Mouse (Mus musculus) T-helper 2 cell (primary cell): ENCODE data around the gene Pth2.
"Not testable (repeated sequence)": the region's sequence is repeated elsewhere in the genome, so short reads cannot be mapped to it uniquely, and the experiment has no call there.

Experiments
- in situ Hi-C: fragments of 300-600 bp; cut with MboI, MseI; formaldehyde crosslinking; loops from one replicate; pipeline ENCODE4 v1.15.1; 2025; ENCODE audit warnings: high pct_unique_total_duplicates

Gene Pth2

DNA sequence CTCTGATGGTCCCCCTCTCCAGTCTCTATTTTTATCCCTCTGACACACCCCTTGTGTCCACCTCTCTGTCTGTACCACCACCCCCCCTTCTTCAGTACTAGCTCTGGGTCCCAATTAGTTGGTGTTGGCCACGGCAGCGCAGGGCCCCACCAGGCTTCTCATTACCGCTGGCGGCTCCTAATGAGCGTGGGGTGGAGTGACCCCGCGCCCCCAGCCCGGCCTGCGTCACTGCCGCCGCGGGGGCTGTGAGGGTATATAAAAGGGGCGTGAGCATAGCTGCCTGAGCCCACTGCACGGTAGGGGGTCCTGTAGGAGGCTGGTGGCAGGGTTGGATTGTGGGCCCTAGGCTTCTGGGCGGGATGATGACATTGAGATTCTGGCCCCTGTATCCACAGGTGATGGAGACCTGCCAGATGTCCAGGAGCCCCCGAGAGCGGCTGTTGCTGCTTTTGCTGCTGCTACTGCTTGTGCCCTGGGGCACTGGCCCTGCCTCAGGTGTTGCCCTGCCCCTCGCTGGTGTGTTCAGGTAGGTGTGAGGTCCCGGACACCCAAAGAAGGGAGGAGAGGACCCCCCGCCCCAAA is at the start of gene Pth2:
Gene Pth2, plus strand, starts transcription at position 100 of the 582 bp plus-strand sequence.
- in situ Hi-C loops: no loop called here

DNA sequence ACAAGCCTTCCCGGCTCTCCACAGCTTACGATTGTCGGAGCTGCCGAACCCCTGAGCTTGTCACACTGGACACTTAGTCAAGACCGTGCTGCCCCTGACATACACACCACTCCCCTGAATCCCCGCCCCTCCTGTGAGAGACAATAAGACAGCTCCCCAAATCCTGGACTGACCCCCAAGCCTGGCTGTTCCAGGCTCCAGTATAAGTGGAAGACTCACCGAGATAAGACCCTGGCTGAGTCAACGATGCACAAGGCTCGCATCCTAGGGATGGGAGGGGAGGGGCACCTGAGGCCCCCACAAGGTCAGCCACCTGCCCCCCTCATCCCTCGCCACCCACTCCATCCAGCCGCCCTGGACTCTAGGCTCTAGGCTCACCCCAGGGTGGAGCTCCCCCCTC is 48.9 kb upstream of the Pth2 start:
- in situ Hi-C loops: no loop called here

DNA sequence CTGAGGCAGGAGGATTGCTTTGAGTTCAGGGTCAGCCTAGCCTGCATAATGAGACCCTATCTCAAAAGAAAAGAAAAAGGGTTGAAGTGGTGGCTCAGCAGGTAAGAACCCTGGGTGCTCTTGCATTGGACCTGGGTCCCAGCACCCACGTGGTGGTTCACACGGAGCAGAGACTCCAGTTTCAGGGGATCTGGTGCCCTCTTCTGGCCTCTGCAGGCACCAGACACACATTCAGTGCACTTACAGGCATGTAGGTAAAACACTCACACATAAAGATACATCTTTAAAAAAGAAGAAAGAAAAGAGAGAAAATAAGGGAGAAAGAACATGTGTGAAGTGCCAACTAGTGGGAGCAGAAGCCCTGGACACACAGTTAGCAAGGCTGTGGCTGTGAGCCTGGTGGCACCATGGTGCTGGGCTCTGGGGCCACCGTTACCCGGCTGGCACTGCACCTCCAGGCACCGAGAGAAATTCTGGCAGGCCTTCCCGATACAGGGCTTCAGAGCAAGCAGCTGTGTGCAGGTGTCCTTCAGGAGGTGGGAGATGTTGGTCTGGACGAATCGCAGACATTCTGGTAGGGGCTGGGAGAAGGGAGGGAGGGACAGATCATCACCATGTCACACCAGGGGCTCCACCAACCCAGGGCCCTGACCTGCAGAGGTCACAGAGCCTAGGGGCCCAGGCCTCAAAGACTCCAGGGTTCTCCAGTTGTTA is 47.2 kb upstream of the Pth2 start:
- in situ Hi-C loops: no loop called here

DNA sequence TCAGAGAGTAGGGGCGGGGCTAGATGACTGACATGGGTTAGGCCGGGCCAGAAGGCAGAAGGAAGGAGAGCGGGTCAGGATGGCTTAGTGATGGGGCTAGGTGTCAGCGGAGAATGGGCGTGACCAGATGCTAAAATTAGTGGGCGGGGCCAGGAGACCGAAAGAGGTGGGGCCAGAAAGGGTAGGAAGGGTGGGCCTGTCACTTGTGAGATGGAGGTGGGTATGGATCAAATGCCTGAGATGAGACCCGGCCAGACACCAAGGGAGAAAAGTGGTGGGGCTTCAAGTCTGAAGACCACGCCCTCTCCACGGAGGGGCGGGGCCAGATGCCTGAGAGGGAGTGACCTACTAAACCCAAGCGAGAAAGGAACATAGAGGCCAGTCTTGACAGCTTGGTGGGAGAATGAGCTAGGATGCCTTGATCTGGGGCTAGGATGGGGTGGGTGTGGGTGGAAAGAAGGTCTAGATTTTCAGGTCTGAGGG is 46.2 kb upstream of the Pth2 start:
- in situ Hi-C loops: no loop called here

DNA sequence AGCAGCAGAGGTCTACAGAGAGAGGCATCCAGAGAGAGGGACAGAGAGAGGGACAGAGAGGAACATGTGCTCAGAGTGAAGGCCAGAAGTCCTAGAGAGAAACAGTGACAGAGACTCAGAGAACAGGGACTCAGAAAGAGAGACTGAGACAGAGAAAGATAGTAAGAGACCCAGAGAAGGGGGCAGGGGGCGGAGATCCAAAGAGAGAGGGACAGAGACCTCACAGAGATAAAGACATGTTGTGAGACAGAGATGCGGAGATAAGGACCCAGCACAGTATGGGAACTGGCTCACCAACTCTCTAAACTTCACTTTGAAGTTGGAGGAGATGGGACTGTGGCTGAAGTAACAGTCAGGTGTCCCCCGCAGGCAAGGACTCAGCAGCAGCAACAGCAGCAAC is 45.4 kb upstream of the Pth2 start:
- in situ Hi-C loops: no loop called here

DNA sequence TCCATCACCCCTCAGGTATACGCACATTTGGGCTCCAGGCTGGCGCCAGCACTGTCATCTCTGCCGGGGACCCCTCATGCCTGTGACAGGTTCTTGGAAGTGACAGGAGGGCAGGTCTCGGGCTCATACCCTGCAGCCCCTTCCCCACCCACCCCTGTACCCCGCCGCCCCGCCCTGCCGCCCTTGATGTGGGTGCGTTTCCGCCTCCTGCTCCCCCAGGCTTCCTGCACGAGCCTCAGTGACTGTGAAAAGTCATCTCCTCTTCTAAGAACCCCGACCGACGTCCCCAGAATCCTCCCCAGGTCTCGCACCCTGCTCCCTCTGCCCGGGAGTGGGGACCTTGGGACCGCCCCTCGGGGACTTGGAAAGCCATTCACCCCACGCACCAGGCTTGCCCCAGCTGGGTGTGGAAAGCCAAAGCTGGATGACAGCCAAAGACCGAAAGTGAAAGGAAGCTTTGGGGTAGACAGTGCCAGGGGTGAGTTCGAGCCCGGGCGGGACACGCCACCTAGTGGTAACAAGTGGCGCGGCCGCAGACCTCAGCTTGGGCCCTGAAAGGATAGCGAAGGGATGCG is 44.7 kb upstream of the Pth2 start, which contains the start of the genes Gm45713 and Flt3l:
Gene Gm45713, minus strand, starts transcription at position 239 of the 575 bp plus-strand sequence.
Gene Flt3l, minus strand, starts transcription at position 440 of the 575 bp plus-strand sequence.
- in situ Hi-C loops: no loop called here

DNA sequence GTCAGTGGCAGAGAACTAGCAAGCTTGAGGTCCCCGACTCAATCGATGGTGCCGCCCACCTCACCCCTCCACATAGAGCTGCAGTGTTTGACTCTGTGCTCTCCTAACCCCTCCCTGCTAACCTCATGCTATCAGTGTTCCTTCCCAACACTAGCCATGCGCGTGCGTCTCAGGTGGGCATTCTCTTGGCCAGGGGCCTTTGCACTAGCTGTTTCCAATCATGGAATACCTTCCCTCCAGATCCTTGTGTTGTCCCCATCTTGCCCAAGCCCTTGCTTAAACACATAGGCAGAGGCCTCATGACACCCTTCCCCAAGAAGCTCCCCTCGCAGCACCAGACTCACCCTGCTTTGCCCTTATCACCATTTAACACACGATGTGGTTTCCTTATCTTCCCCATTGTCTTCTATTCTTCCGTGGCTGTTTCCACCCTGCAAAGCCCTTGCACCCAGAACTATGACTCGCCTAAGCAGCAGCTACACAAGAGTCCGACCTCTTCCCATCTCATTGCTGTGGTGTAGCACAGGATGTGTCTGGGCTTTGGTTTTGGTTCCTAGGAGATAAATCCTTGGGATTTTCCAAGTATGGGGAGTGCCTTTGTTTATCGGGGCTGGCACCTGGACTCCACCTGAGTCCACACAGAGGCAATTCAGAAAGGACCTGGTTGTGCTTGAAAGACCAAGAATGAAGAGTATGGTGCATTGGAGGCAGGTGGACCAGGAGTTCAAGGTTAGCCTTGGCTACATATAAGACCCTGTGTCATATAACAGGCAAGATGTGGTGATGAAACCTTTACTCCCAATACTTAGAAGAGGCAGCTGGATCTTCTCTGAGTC is 43.4 kb upstream of the Pth2 start:
- in situ Hi-C loops: no loop called here

DNA sequence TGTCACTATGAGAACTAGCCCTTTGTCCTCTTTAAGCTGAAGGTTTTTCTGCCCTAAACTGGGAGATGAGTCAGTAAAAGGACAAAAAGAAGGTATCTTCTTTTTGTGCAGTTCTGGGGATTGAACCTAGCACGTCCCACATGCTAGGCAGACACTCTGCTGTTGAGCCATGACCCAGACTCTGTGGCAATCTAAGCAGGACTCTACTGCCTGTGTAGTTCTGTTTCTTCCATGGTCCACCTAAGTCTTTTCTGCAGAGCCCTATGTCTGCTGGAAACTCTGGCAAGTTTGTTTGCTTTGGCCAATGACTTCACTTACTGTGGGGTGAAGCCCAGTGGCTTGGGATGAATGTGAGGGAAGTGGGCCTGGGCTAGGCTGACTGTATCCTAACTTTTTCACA is 42.4 kb upstream of the Pth2 start:
- in situ Hi-C loops: no loop called here

DNA sequence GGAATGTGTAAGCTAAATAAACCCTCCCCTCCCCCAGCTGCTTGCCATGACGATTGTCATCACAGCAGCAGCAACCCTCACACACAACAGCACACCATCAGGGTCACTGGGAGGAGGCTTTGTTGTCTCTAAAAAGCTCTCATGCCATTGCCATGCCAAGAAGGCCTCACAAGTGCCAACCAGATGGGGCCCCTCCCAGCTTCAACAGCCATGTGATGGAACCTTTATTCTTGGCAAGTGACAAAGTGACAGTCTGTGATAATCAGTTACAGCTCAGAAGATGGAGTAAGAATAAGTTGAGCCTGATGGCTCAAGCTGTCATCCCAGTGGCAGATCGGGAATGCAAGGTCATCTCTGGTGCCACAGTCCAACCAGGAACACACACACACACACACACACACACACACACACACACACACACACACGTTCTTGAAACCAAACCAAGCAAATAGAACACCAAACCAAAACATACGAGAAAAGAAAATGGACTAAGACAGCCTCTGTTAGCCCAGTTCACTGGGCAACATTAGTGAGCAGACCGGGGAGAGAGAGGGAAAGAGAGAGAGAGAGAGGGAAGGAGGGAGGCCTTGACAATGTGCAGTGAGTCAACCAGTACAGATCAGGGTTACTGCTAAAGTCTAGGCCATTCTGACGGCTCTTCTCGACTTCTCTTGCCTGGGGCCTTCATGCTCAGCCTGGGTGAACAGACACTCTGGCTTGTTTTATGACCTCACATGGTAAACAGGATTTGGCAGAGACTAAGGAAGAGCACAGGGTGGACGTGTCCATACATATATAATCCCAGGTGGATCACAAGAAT is 40.7 kb upstream of the Pth2 start:
- in situ Hi-C loops: no loop called here

DNA sequence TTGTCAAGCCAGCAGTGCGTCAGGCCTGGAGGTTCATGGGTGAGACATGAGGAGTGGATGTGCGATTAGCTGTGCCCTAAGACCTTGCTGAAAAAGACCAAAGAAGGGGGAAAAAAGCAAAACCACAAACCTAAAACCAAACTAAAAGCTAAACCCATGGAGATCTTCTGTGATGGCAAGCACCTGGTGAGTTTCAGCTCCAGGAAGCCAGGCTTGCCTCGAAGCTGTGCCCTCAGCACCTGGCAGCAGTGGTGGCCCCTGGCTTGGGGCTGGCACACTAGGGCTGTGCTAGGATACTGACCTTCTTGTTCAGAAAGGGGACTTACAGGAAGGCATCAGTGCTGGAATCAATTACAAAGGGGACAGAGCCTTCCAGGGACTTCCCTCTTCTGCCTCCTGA is 39.5 kb upstream of the Pth2 start:
- in situ Hi-C loops: no loop called here

DNA sequence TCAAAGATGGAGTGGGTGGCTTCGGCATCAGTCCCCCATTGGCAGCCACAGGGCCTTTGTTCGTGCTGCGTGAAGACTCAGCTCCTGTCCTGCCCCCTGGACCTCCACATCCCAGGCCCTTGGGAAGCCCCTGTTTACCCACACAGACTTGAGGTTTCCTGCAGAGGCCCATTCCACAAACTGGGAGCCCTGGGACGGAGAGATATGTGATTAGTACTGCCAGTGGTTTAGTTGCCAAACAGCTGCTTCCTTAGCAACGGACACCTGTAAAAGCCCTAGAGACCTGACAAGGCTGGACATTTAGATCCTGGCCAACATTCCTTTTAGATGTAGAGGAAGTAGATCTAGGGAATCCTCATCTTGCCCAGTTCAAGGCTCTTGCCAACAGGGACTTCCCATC is 38.9 kb upstream of the Pth2 start:
- in situ Hi-C loops: no loop called here

DNA sequence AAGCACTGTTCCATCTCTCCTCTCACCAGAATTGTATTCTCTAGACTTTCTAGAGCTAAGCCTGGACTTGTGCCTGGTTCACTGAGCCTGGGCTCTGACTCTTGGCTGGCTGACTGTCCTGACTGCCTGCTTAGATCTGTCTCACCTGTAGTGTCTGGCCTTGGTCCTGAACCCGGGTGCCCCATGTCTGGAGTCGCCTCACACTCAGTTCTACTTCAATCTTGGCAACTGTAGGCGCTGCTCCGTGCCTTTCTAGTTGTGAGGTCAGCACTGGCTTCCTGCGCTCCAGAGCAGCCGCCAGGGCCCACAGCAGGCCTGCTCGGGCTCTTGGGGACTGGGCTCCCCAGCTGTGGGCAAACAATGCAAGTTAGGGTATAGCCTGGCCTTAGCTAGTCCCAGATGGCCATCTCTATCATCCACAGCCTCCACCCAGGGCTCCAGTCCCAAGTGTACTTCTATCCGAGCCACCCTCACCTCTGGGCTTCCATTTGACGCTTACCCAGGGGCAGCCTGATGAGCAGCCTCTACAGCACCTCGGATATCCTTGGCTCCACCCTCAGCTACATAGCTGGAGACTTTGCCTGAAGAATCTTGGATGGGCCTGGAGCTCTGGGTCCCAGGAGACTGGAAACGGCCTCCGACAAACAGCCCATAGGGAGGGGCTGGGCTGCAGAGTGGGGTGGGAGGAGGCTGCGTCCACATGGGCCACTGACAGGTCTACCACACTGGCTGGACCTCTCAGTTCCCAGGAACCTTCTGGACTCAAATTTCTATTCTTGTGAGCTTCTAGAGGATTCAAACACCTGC is 36.2 kb upstream of the Pth2 start:
- in situ Hi-C loops: no loop called here

DNA sequence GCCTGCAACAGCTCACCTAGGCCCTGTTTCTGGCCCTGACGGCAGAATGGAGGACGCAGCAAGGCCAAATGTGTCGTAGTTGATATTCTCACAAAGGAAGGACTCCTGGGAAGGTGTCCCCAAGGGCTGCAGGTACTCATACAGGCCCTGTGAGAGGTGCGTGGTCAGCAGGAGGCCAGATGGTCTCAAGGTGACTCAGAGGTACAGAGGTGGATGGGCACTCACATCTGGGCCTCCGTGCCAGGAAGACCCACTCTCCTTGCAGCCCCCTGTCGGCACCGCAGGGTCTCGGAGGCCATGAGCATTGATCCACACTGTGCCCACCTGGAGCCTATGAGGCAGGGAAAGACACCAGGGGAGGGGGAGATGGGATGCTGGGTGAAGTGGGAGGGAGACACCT is 35.3 kb upstream of the Pth2 start:
- in situ Hi-C loops: no loop called here

DNA sequence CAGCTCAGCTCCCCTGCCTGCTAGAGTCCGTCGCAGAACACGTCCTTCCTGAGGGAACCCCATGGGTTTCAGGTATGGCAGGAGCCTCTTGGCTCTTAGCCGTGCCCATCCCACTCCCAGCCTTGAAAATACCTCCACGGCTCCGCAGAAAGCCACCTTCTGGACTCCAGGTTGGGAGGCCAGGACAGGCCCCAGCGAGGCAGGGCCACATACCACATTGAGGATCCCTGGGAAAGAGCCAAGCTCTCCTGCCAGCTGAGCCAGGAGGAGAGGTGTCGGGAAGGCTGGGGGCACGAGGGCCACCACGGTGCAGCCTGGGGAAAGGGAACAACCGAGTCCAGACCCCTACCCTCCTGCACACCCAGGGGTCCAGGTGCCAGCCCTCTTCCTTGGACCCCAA is 33.5 kb upstream of the Pth2 start:
- in situ Hi-C loops: no loop called here

DNA sequence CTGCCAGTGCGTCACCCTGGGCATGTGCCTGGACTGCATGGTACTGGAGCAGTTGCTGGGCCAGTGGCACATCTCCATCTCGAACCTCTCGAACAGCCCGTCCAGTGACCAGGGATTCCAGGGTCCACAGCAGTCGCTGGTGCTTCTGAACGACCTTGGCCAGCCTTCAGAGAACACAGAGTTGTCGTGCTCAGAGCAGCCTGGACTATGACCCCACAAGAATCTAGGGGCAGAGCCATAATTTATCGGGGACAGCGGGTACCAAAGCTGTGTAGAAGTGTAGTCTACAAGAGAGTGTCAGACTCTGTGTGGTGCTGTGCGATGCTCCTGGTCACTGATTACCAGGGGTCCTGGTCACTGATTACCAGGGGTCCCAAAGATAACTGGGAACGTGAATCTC is 32.9 kb upstream of the Pth2 start:
- in situ Hi-C loops: no loop called here

DNA sequence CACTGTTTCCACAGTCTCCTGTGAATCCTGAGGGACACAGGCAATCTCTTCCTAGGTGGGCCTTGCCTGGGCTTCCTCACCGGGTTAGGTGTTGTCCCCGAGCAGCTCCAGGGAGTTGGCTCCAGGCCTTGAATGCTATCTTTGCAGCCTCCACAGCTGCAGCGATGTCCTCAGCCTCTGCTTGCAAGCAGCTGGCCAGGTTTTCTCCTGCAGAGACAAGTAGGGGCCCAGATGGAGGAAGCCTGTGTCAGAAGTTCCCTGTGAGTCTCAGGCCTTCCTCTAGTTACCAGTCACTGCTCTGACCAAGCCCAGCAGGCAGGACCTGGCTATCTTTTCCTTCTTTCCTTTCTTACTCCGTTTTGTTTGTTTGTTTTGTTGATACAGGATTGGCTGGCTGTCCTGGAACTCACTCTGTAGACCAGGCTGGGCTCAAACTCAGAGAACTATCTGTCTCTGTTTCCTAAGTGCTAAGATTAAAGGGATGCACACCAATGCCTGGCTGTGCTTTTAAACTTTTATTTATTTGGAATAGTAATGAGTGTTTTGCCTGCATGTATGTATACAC is 32.2 kb upstream of the Pth2 start:
- in situ Hi-C loops: no loop called here

DNA sequence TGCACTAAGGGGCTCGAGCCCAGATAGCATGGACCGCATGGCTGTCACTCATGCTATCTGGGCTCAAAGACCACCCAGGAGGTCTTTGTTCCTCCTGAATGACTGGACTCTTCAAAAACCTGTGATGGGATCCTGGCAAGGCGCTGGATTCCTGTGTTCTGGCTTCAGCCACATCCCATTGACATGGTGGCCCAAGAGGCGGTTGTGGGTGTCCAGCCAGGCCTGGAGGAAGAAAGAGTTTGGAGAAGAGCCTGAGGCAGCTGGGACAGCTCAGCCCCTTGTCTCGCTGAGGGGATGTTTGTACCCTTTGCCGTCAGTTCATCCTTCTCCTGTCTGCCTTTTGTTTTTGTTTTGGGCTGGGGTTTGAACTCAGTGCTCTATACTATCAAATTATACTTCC is 31.2 kb upstream of the Pth2 start:
- in situ Hi-C loops: no loop called here

DNA sequence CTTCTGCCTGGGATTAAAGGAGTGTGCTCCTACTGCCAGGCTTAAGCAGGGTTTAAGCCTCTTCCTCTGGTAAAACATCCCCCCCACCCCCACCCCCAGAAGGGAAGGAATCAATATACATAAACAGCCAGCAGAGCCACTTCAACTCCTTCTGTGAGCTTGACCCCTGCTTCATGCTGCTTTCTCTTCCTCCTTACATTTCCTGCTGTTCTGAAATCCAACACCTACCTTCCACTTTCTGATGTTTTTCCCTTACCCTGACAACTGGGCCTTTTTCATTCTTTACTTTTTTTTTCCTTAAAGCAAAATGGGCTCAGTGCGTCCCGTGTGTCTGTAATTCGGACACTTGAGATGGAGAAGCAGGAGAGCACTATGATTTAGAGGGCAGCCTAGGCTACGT is 30.5 kb upstream of the Pth2 start:
- in situ Hi-C loops: no loop called here

DNA sequence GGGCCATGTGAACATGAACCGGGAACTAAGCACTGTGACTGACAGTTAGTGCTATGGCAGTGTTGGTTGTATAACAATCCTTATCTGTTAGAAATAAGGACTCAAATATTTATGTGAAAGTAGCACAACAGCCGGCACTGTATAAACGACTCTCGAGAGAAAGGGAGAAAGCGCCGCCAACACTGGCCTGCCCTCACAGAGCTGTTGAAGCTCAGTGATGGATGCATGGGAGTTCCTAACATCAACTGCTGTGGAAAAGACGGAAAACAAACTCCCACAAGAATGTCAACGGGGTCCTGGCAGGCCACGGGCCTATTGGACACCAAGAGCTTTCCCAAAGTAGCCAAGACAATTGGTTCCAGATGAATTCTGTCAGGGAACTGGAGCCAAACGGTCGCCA is 29.5 kb upstream of the Pth2 start:
- in situ Hi-C loops: no loop called here

DNA sequence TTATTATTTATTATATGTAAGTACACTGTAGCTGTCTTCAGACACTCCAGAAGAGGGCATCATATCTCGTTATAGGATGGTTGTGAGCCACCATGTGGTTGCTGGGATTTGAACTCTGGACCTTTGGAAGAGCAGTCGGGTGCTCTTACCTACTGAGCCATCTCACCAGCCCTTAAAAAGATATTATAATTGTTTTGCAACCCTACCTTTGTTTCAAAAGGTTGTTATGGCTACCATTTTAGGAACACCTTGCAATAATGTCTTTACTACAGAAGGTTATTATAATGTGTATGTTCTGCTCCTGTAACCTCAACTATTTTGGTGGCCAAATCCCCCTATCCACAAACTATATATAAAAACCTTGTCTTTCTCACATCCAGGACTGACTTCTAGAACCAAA is 27.7 kb upstream of the Pth2 start:
- in situ Hi-C loops: not testable (repeated sequence)
